Mouse (Mus musculus) gastrocnemius, adult 2 months (tissue): ENCODE results near the gene Ociad2. TPM values are rescaled to one million over a fixed set of nuclear protein-coding genes. Genes with fewer than 3 reads are reported as not detected.

Experiments
- DNase-seq: peaks from one replicate; pipeline ENCODE4 v3.0.0; 2022
- H3K27ac ChIP-seq: fragments of 200-600 bp; 2 replicates; pipeline ENCODE4 v1.8.1; 2022; ENCODE audit warnings: mild to moderate bottlenecking
- H3K4me3 ChIP-seq: fragments of 200-600 bp; 2 replicates; pipeline ENCODE4 v1.8.1; 2022; ENCODE audit warnings: mild to moderate bottlenecking, moderate library complexity
- CTCF ChIP-seq: fragments of 200-600 bp; IDR thresholded peaks from 2 replicates; pipeline ENCODE4 v1.8.1; 2022; ENCODE audit warnings: antibody characterized with exemption, mild to moderate bottlenecking, moderate library complexity
- intact Hi-C: fragments of 180-260 bp; cut with DNase I; formaldehyde crosslinking; loops from one replicate; pipeline ENCODE4 v1.15.1; 2025
- total RNA-seq, 2 experiments: library from RNA; stranded (reverse); gene quantifications; 2 replicates each; pipeline ENCODE4 v1.2.3; 2021

Ociad2 gene
- total RNA-seq, 2 experiments from 2014 or later, result 36.9 to 56.5 TPM

DNA sequence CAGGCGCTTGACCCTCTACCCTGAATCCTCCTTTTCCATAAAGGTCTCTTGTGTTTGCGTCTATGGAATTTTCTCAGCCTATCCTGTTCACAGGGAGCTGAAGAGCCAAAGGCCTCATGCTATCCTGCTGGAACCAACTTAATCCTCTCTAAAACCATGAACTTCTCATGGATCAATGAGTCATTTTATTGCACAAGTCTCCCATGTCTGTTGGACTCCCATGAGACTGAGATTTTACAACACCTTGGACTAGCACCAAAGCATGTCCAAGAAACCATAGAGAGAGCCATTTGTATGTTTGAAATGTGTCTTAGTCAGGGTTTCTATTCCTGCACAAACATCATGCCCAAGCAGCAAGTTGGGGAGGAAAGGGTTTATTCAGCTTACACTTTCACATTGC, 26.2 kb downstream of the Ociad2 start:
- H3K4me3 ChIP-seq, result no peak overlapping the region
- no peak for TF ChIP-seq CTCF
- intact Hi-C loops, result loop anchor here (5.0 kb wide), 1 partner anchor 68 kb away; no protein-coding TSS in a partner anchor
- no peak overlapping the region for H3K27ac ChIP-seq
- DNase-seq, result no peak

- H3K27ac ChIP-seq, result no peak overlapping the region
Observed at GRCm38 (mm10) chr5:73313591-73313990, 27.2 kb downstream of the Ociad2 start.

DNA sequence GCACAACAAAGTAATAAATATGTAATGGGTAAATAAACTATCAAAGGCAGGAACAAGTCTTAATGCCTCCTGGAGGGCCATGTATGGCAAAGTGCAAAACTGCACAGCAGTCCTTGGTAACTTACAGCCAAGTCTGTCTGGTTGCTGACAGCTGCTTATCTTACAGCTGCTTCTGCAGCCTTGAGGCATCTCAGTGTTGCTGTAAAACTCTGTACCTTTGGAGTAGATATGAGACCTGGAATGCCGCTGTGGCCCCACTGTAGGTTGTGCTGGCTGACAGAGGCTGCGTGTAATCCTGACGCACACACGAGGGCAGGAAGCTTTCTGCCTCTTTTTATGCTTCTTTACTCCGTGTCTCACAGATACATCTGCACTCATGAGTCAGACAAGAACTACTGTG, 29.4 kb downstream of the Ociad2 start:
- no peak for DNase-seq
- Histone ChIP-seq H3K4me3 (no peak overlapping the region), H3K27ac (no peak overlapping the region)
- intact Hi-C loops, result loop anchor here (5.0 kb wide), 1 partner anchor 71 kb away; no protein-coding TSS in a partner anchor
- no peak for TF ChIP-seq CTCF

More at GRCm38 (mm10) chr5:73313591-73313990, 27.2 kb downstream of the Ociad2 start:
- no peak for DNase-seq
- intact Hi-C loops, result loop anchor here (5.0 kb wide), 1 partner anchor 69 kb away; no protein-coding TSS in a partner anchor
- no peak overlapping the region for H3K4me3 ChIP-seq
- no peak for TF ChIP-seq CTCF

DNA sequence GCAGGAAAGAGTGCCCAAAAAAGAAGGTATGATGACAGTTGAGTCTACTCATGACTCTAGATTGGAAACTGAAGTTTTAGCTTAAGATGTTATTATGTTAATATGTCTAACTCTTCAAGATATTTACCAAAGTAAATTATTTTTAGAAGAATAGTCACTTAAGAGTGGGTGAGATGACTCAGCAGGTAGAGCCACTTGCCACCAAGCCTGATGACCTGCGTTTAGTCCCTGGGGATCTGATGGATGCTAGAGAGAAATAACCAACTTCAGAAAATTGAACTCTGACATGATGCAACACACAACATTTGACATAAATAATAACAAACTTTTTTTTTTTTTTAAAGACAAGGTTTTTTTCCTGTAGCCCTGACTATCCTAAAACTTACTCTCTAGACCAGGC, 30.4 kb downstream of the Ociad2 start:
- no peak overlapping the region for H3K27ac ChIP-seq
- no peak for DNase-seq
- TF ChIP-seq CTCF, result no peak
- no peak overlapping the region for H3K4me3 ChIP-seq
- intact Hi-C loops, result loop anchor here (5.0 kb wide), 1 partner anchor 72 kb away; no protein-coding TSS in a partner anchor

GRCm38 (mm10) chr5:73309496-73309895, 31.3 kb downstream of the Ociad2 start:
- Histone ChIP-seq H3K27ac (no peak overlapping the region), H3K4me3 (no peak overlapping the region)
- intact Hi-C loops, result no loop called here
- DNase-seq, result no peak
- no peak for TF ChIP-seq CTCF

GRCm38 (mm10) chr5:73307297-73307696, 33.5 kb downstream of the Ociad2 start:
- Histone ChIP-seq H3K4me3 (no peak overlapping the region), H3K27ac (no peak overlapping the region)
- TF ChIP-seq CTCF, result no peak
- intact Hi-C loops, result no loop called here
- DNase-seq, result no peak

GRCm38 (mm10) chr5:73306486-73306885, 34.3 kb downstream of the Ociad2 start:
- no peak for TF ChIP-seq CTCF
- H3K4me3 ChIP-seq, result no peak overlapping the region
- no peak overlapping the region for H3K27ac ChIP-seq
- DNase-seq, result no peak
- intact Hi-C loops, result no loop called here

DNA sequence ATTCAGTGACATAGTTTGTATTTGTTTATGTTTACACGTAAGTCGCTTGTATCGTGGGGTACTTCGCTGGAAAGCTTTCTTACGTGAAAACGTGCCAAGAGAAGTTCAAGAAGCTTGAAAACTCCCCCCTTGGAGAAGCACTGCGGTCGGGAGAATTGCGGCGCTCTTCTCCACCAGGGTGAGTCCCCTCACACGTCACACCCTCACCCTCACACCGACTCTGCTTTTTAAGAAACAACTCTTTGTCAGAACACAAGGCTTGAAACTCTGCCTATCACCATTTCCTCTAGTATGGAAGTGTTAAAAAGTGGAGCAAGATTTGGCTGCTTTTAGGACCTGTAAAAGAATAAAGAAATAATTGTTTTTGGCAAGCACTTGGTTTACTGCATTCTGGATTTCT, 36.3 kb downstream of the Ociad2 start:
- no peak for DNase-seq
- Histone ChIP-seq H3K4me3 (no peak overlapping the region), H3K27ac (no peak overlapping the region)
- intact Hi-C loops, result no loop called here
- no peak for TF ChIP-seq CTCF

DNA sequence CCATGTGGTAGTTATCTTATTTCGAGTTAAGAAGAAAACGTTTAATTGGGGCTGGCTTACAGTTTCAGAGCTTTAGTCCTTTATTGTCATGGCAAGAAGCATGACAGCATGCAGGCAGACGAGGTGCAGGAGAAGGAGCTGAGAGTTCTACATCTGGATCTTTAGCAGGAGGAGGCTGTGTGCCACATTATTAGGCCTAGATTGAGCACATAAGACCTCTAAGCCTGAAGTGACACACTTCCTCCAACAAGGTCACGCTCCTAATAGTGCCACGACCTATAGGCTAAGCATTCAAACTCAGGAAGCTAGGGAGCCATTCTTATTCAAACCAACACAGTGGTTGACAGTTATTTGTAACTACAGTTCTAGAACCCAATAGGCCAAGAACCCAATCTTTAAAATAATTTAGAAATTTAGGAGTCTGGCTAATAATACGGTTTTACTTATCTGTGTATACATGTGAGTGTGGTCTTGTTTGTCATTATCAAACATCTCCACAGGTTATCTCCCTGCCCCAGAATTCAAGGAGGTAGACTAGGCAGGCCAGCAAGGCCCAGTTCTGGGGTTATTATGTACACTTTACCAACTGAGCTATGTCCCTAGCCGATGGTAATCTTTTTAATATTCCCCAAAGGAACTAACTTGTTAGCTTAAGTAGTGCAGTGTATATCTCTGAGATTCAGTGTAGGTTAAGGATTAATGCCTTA, 39.1 kb downstream of the Ociad2 start:
- Histone ChIP-seq H3K4me3 (no peak overlapping the region), H3K27ac (no peak overlapping the region)
- intact Hi-C loops, result no loop called here
- no peak for TF ChIP-seq CTCF
- no peak for DNase-seq

DNA sequence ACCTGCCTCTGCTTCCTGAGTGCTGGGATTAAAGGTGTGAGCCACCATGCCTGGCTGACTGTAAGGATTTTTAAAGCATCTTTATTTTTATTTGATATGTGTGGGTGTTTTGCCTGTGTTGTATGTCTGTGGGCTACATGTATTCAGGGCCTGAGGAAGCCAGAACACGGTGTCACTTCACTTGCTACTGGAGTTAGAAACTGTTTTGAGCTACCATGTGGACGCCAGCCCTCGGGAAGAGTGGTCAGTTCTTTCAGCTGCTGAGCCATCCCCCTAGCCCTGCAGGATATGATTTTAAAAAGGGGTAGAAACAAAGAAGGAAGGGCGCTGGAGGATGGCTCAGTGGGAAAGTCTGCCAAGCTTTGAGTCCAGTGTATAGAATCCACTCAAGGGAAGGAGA, 44.9 kb downstream of the Ociad2 start:
- intact Hi-C loops, result no loop called here
- TF ChIP-seq CTCF, result no peak
- no peak for DNase-seq

GRCm38 (mm10) chr5:73295016-73295415, 45.8 kb downstream of the Ociad2 start:
- H3K27ac ChIP-seq, result no peak overlapping the region
- intact Hi-C loops, result no loop called here
- no peak for DNase-seq
- TF ChIP-seq CTCF, result no peak
- H3K4me3 ChIP-seq, result no peak overlapping the region

More for the DNA sequence above, 44.9 kb downstream of the Ociad2 start:
- Histone ChIP-seq H3K4me3 (no peak overlapping the region), H3K27ac (no peak overlapping the region)

DNA sequence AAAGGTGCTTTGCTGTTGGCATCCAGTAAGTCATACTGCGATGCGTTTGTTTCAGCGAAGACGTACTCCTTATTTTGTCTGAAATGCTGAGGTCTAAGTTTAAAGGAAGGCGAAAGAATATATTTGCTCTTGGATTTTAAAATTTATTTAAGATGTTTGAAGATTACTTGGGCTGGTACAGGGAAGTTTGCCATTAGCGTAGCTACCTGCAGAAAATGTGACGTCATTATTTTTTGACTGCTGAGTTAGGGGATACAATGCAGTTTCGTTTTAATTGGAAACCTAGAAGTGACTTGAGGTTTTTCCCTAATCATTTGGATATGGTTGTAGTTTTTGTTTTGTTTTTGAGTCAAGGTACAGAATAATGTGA, 47.4 kb downstream of the Ociad2 start:
- TF ChIP-seq CTCF, result no peak
- H3K4me3 ChIP-seq, result peak overlapping the region; percentile 88
- DNase-seq, result no peak
- H3K27ac ChIP-seq, result peak overlapping the region; percentile 99
- intact Hi-C loops, result loop anchor here (5.0 kb wide), 2 partner anchors 36 to 89 kb away; partner anchors contain the start of gene Fryl

- peak within 1 kb of the TSS; percentile 99 for H3K27ac ChIP-seq
- intact Hi-C loops, result loop anchor here (5.0 kb wide), 2 partner anchors 35 to 90 kb away; partner anchors contain the start of gene Fryl
Observed at GRCm38 (mm10) chr5:73292502-73293457, 48.0 kb downstream of the Ociad2 start, which contains the start of gene Ociad1. TSS of gene Ociad1 (plus strand) at chr5:73292784.

More at GRCm38 (mm10) chr5:73292502-73293457, 48.0 kb downstream of the Ociad2 start, which contains the start of gene Ociad1:
- H3K4me3 ChIP-seq, result peak within 1 kb of the TSS; percentile 88
- TF ChIP-seq CTCF, result peak; percentile 16; the same call in 1 of the 2 replicates
- DNase-seq, result peak; percentile 97
